Mouse (Mus musculus): ENCODE measurements around the gene Klrb1f. TPM values are rescaled to one million over a fixed set of nuclear protein-coding genes. Genes with fewer than 3 reads are reported as not detected.
A peak's percentile ranks its signal among the peaks of the same experiment; 100 is the strongest.

Gene Klrb1f
- polyA plus RNA-seq, 1 experiment from 2014 or later, result 0.55 TPM

- no peak for ATAC-seq (replicated peaks; ENCODE audit: extremely low read depth, insufficient read depth, low FRiP score)
Measured at GRCm38 (mm10) chr6:129013762-129014276, 31.9 kb upstream of the Klrb1f start.

GRCm38 (mm10) chr6:129014399-129014798 lies 31.3 kb upstream of the Klrb1f start:
- ATAC-seq (replicated peaks; ENCODE audit: extremely low read depth, insufficient read depth, low FRiP score), result no peak
- no peaks in the 10 kb centered on the region for H3K36me3 ChIP-seq (ENCODE audit: control insufficient read depth, insufficient read depth)
- WGBS, result 70% methylated on average over 1 of the region's 1 CpGs
- H3K4me2 ChIP-seq (ENCODE audit: low read depth, low read length), result no peak overlapping the region
- no peak overlapping the region for H3K4me3 ChIP-seq (ENCODE audit: low read length)
- no peaks in the 10 kb centered on the region for H3K4me1 ChIP-seq (ENCODE audit: control insufficient read depth, insufficient read depth, low read length)
- no peaks in the 10 kb centered on the region for H3K9me3 ChIP-seq (replicated peaks; ENCODE audit: control insufficient read depth, low read length)
- H3K27me3 ChIP-seq (ENCODE audit: control insufficient read depth, insufficient read depth, low read length), result no peaks in the 10 kb centered on the region
- no peak overlapping the region for H3K9ac ChIP-seq (ENCODE audit: low read length)
- H3K27ac ChIP-seq (ENCODE audit: low read length), result no peak overlapping the region

More at GRCm38 (mm10) chr6:129013762-129014276, 31.9 kb upstream of the Klrb1f start:
- H3K27me3 ChIP-seq (ENCODE audit: control insufficient read depth, insufficient read depth, low read length), result no peaks in the 10 kb centered on the region
- H3K4me1 ChIP-seq (ENCODE audit: control insufficient read depth, insufficient read depth, low read length), result no peaks in the 10 kb centered on the region
- no peak overlapping the region for H3K4me2 ChIP-seq (ENCODE audit: low read depth, low read length)
- H3K9me3 ChIP-seq (replicated peaks; ENCODE audit: control insufficient read depth, low read length), result no peaks in the 10 kb centered on the region
- H3K9ac ChIP-seq (ENCODE audit: low read length), result no peak overlapping the region
- no peak overlapping the region for H3K4me3 ChIP-seq (ENCODE audit: low read length)
- H3K27ac ChIP-seq (ENCODE audit: low read length), result no peak overlapping the region
- WGBS, result 68% methylated on average over 5 of the region's 5 CpGs
- H3K36me3 ChIP-seq (ENCODE audit: control insufficient read depth, insufficient read depth), result no peaks in the 10 kb centered on the region

- no peak overlapping the region for H3K9ac ChIP-seq (ENCODE audit: low read length)
- H3K36me3 ChIP-seq (ENCODE audit: control insufficient read depth, insufficient read depth), result no peaks in the 10 kb centered on the region
- no peaks in the 10 kb centered on the region for H3K4me1 ChIP-seq (ENCODE audit: control insufficient read depth, insufficient read depth, low read length)
- ATAC-seq (replicated peaks; ENCODE audit: extremely low read depth, insufficient read depth, low FRiP score), result no peak
- no peaks in the 10 kb centered on the region for H3K9me3 ChIP-seq (replicated peaks; ENCODE audit: control insufficient read depth, low read length)
- H3K27me3 ChIP-seq (ENCODE audit: control insufficient read depth, insufficient read depth, low read length), result no peaks in the 10 kb centered on the region
- 80% methylated on average over 8 of the region's 8 CpGs for WGBS
- no peak overlapping the region for H3K27ac ChIP-seq (ENCODE audit: low read length)
- H3K4me2 ChIP-seq (ENCODE audit: low read depth, low read length), result no peak overlapping the region
- no peak overlapping the region for H3K4me3 ChIP-seq (ENCODE audit: low read length)
Measured at GRCm38 (mm10) chr6:129027451-129028248, 18.1 kb upstream of the Klrb1f start.

- Histone ChIP-seq H3K4me1 (ENCODE audit: control insufficient read depth, insufficient read depth, low read length) (no peaks in the 10 kb centered on the region), H3K4me3 (ENCODE audit: low read length) (no peak overlapping the region), H3K27me3 (ENCODE audit: control insufficient read depth, insufficient read depth, low read length) (no peaks in the 10 kb centered on the region), H3K36me3 (ENCODE audit: control insufficient read depth, insufficient read depth) (no peaks in the 10 kb centered on the region), H3K9me3 (replicated peaks; ENCODE audit: control insufficient read depth, low read length) (no peaks in the 10 kb centered on the region), H3K27ac (ENCODE audit: low read length) (no peak overlapping the region), H3K4me2 (ENCODE audit: low read depth, low read length) (no peak overlapping the region), H3K9ac (ENCODE audit: low read length) (no peak overlapping the region)
- ATAC-seq (replicated peaks; ENCODE audit: extremely low read depth, insufficient read depth, low FRiP score), result no peak
- WGBS, result 54% methylated on average over 6 of the region's 6 CpGs
Measured at GRCm38 (mm10) chr6:129030175-129030824, 15.4 kb upstream of the Klrb1f start.

GRCm38 (mm10) chr6:129030964-129031363 lies 14.7 kb upstream of the Klrb1f start:
- no peak overlapping the region for H3K9ac ChIP-seq (ENCODE audit: low read length)
- H3K4me1 ChIP-seq (ENCODE audit: control insufficient read depth, insufficient read depth, low read length), result no peaks in the 10 kb centered on the region
- no peaks in the 10 kb centered on the region for H3K9me3 ChIP-seq (replicated peaks; ENCODE audit: control insufficient read depth, low read length)
- WGBS, result 71% methylated on average over 2 of the region's 2 CpGs
- no peaks in the 10 kb centered on the region for H3K27me3 ChIP-seq (ENCODE audit: control insufficient read depth, insufficient read depth, low read length)
- H3K4me2 ChIP-seq (ENCODE audit: low read depth, low read length), result no peak overlapping the region
- no peaks in the 10 kb centered on the region for H3K36me3 ChIP-seq (ENCODE audit: control insufficient read depth, insufficient read depth)
- H3K27ac ChIP-seq (ENCODE audit: low read length), result no peak overlapping the region
- no peak for ATAC-seq (replicated peaks; ENCODE audit: extremely low read depth, insufficient read depth, low FRiP score)
- H3K4me3 ChIP-seq (ENCODE audit: low read length), result no peak overlapping the region

GRCm38 (mm10) chr6:129033397-129033796 lies 12.3 kb upstream of the Klrb1f start:
- no peaks in the 10 kb centered on the region for H3K36me3 ChIP-seq (ENCODE audit: control insufficient read depth, insufficient read depth)
- no peak overlapping the region for H3K4me2 ChIP-seq (ENCODE audit: low read depth, low read length)
- no peaks in the 10 kb centered on the region for H3K4me1 ChIP-seq (ENCODE audit: control insufficient read depth, insufficient read depth, low read length)
- H3K9me3 ChIP-seq (replicated peaks; ENCODE audit: control insufficient read depth, low read length), result no peaks in the 10 kb centered on the region
- 69% methylated on average over 2 of the region's 2 CpGs for WGBS
- H3K4me3 ChIP-seq (ENCODE audit: low read length), result no peak overlapping the region
- H3K9ac ChIP-seq (ENCODE audit: low read length), result no peak overlapping the region
- no peak for ATAC-seq (replicated peaks; ENCODE audit: extremely low read depth, insufficient read depth, low FRiP score)
- H3K27me3 ChIP-seq (ENCODE audit: control insufficient read depth, insufficient read depth, low read length), result no peaks in the 10 kb centered on the region
- H3K27ac ChIP-seq (ENCODE audit: low read length), result no peak overlapping the region

- ATAC-seq (replicated peaks; ENCODE audit: extremely low read depth, insufficient read depth, low FRiP score), result no peak
- Histone ChIP-seq H3K27me3 (ENCODE audit: control insufficient read depth, insufficient read depth, low read length) (no peaks in the 10 kb centered on the region), H3K9ac (ENCODE audit: low read length) (no peak overlapping the region), H3K4me3 (ENCODE audit: low read length) (no peak overlapping the region), H3K36me3 (ENCODE audit: control insufficient read depth, insufficient read depth) (no peaks in the 10 kb centered on the region), H3K27ac (ENCODE audit: low read length) (no peak overlapping the region), H3K9me3 (replicated peaks; ENCODE audit: control insufficient read depth, low read length) (no peaks in the 10 kb centered on the region), H3K4me2 (ENCODE audit: low read depth, low read length) (no peak overlapping the region), H3K4me1 (ENCODE audit: control insufficient read depth, insufficient read depth, low read length) (no peaks in the 10 kb centered on the region)
- WGBS, result 75% methylated on average over 2 of the region's 2 CpGs
Measured at GRCm38 (mm10) chr6:129035017-129035416, 10.7 kb upstream of the Klrb1f start.

- no peaks in the 10 kb centered on the region for H3K36me3 ChIP-seq (ENCODE audit: control insufficient read depth, insufficient read depth)
- H3K27ac ChIP-seq (ENCODE audit: low read length), result peak overlapping the region; percentile 16; the same call in 1 of the 2 replicates
- H3K9me3 ChIP-seq (replicated peaks; ENCODE audit: control insufficient read depth, low read length), result no peaks in the 10 kb centered on the region
- no peak overlapping the region for H3K4me2 ChIP-seq (ENCODE audit: low read depth, low read length)
- H3K9ac ChIP-seq (ENCODE audit: low read length), result no peak overlapping the region
- H3K4me1 ChIP-seq (ENCODE audit: control insufficient read depth, insufficient read depth, low read length), result no peaks in the 10 kb centered on the region
- no peak overlapping the region for H3K4me3 ChIP-seq (ENCODE audit: low read length)
- H3K27me3 ChIP-seq (ENCODE audit: control insufficient read depth, insufficient read depth, low read length), result no peaks in the 10 kb centered on the region
- ATAC-seq (replicated peaks; ENCODE audit: extremely low read depth, insufficient read depth, low FRiP score), result no peak
Measured at GRCm38 (mm10) chr6:129036326-129036725, 9.4 kb upstream of the Klrb1f start.

GRCm38 (mm10) chr6:129036890-129037463 lies 8.7 kb upstream of the Klrb1f start:
- Histone ChIP-seq H3K4me1 (ENCODE audit: control insufficient read depth, insufficient read depth, low read length) (no peaks in the 10 kb centered on the region), H3K36me3 (ENCODE audit: control insufficient read depth, insufficient read depth) (no peaks in the 10 kb centered on the region), H3K4me2 (ENCODE audit: low read depth, low read length) (no peak overlapping the region), H3K9me3 (replicated peaks; ENCODE audit: control insufficient read depth, low read length) (no peaks in the 10 kb centered on the region), H3K9ac (ENCODE audit: low read length) (no peak overlapping the region), H3K27ac (ENCODE audit: low read length) (peak overlapping the region; percentile 23; the same call in 1 of the 2 replicates), H3K4me3 (ENCODE audit: low read length) (no peak overlapping the region), H3K27me3 (ENCODE audit: control insufficient read depth, insufficient read depth, low read length) (no peaks in the 10 kb centered on the region)
- 44% methylated on average over 2 of the region's 2 CpGs for WGBS
- peak; percentile 55; the same call in 1 of the 2 replicates for ATAC-seq (replicated peaks; ENCODE audit: extremely low read depth, insufficient read depth, low FRiP score)
